Mouse (Mus musculus): Measurements from ENCODE around the gene Apol9b. TPM values are rescaled to one million over a fixed set of nuclear protein-coding genes. Genes with fewer than 3 reads are reported as not detected.

Apol9b gene
- polyA plus RNA-seq, 1 experiment from 2014 or later = not detected

Other genes with a start within 250 kb of the Apol9b start
- not detected in 2 replicates for gene Apol11a, start 220.8 kb upstream of the Apol9b start, polyA plus RNA-seq (2016; fragmentation: Nextera tagmentation; extraction: Ambion mirVana)
- gene Apol7c, start 195.7 kb upstream of the Apol9b start, polyA plus RNA-seq (2016; fragmentation: Nextera tagmentation; extraction: Ambion mirVana) = not detected in 2 replicates
- gene 1700025B11Rik, start 167.1 kb upstream of the Apol9b start, polyA plus RNA-seq (2016; fragmentation: Nextera tagmentation; extraction: Ambion mirVana) = not detected in 2 replicates
- not detected in 2 replicates for gene Apol10b, start 132.9 kb upstream of the Apol9b start, polyA plus RNA-seq (2016; fragmentation: Nextera tagmentation; extraction: Ambion mirVana)
- not detected in 2 replicates for gene Gm36245, start 129.8 kb upstream of the Apol9b start, polyA plus RNA-seq (2016; fragmentation: Nextera tagmentation; extraction: Ambion mirVana)
- 0.11 and 0.25 TPM in 2 replicates for gene Apol11b, start 85.8 kb upstream of the Apol9b start, polyA plus RNA-seq (2016; fragmentation: Nextera tagmentation; extraction: Ambion mirVana)
- not detected in 2 replicates for gene Apol7e, start 30.2 kb upstream of the Apol9b start, polyA plus RNA-seq (2016; fragmentation: Nextera tagmentation; extraction: Ambion mirVana)
- gene Apol8, start 28.0 kb downstream of the Apol9b start, polyA plus RNA-seq (2016; fragmentation: Nextera tagmentation; extraction: Ambion mirVana) = 0.22 and 0.40 TPM in 2 replicates
- gene Myh9, start 113.1 kb downstream of the Apol9b start, polyA plus RNA-seq (2016; fragmentation: Nextera tagmentation; extraction: Ambion mirVana) = 24.9 and 29.1 TPM in 2 replicates
- gene Txn2, start 200.0 kb downstream of the Apol9b start, polyA plus RNA-seq (2016; fragmentation: Nextera tagmentation; extraction: Ambion mirVana) = 206 and 210 TPM in 2 replicates
- 6.2 and 6.8 TPM in 2 replicates for gene Foxred2, start 227.7 kb downstream of the Apol9b start, polyA plus RNA-seq (2016; fragmentation: Nextera tagmentation; extraction: Ambion mirVana)
- 219 and 233 TPM in 2 replicates for gene Eif3d, start 241.8 kb downstream of the Apol9b start, polyA plus RNA-seq (2016; fragmentation: Nextera tagmentation; extraction: Ambion mirVana)

All from midbrain, embryonic 12.5 days (tissue).